Mouse (Mus musculus) limb, embryonic 12.5 days (tissue): ENCODE measurements around the gene Rbms3. TPM values are rescaled to one million over a fixed set of nuclear protein-coding genes. Genes with fewer than 3 reads are reported as not detected.
A peak's percentile ranks its signal among the peaks of the same experiment; 100 is the strongest.

Source experiments
- ATAC-seq: fragments of 200-750 bp; cut with Nextera tagmentation; 2 replicates; pipeline ENCODE4 v1.8.0; 2017; ENCODE audit warnings: low read depth, moderate TSS enrichment; ENCODE audit not compliant: insufficient number of reproducible peaks, insufficient read depth, low FRiP score, low TSS enrichment
- H3K27ac ChIP-seq: fragments of 300-500 bp; sonication (generic); 2 replicates; pipeline ENCODE4 v1.5.1; 2016; ENCODE audit warnings: mild to moderate bottlenecking, moderate library complexity
- H3K27me3 ChIP-seq: fragments of 300-500 bp; sonication (generic); 2 replicates; pipeline ENCODE4 v1.6.1; 2016; ENCODE audit warnings: mild to moderate bottlenecking, moderate library complexity
- H3K36me3 ChIP-seq: fragments of 300-500 bp; sonication (generic); 2 replicates; pipeline ENCODE4 v1.6.1; 2016; ENCODE audit warnings: mild to moderate bottlenecking, moderate library complexity
- H3K4me1 ChIP-seq: fragments of 300-500 bp; sonication (generic); replicated peaks from 2 replicates; pipeline ENCODE4 v1.6.1; 2016
- H3K4me2 ChIP-seq: fragments of 300-500 bp; sonication (generic); 2 replicates; pipeline ENCODE4 v1.6.1; 2016; ENCODE audit warnings: mild to moderate bottlenecking, moderate library complexity
- H3K4me3 ChIP-seq: fragments of 300-500 bp; sonication (generic); replicated peaks from 2 replicates; pipeline ENCODE4 v1.5.1; 2016; ENCODE audit warnings: mild to moderate bottlenecking
- H3K9ac ChIP-seq: fragments of 300-500 bp; sonication (generic); replicated peaks from 2 replicates; pipeline ENCODE4 v1.6.1; 2016; ENCODE audit warnings: mild to moderate bottlenecking, moderate library complexity
- H3K9me3 ChIP-seq: fragments of 300-500 bp; sonication (generic); 2 replicates; pipeline ENCODE4 v1.6.1; 2016; ENCODE audit warnings: mild to moderate bottlenecking, moderate library complexity
- WGBS: fragments of 180-500 bp; shearing (Covaris S2); methylation state at CpG from one replicate; pipeline ENCODE4 v1.1.7; 2016; 5-methylcytosine and 5-hydroxymethylcytosine counted together
- polyA plus RNA-seq: library from polyadenylated mRNA; unstranded; fragments of >200 nt; fragmentation: Nextera tagmentation; extraction: Ambion mirVana; gene quantifications from 2 replicates; pipeline ENCODE4 v1.2.1, GENCODE M21; 2016

Rbms3 gene
- polyA plus RNA-seq, 1 experiment from 2014 or later = 74.3 TPM

GRCm38 (mm10) chr9:117216026-117216755 lies 413.5 kb downstream of the Rbms3 start:
- WGBS = 58% methylated on average over 9 of the region's 9 CpGs
- Histone ChIP-seq H3K9ac (no peak overlapping the region), H3K36me3 (peaks cover 13% of the 10 kb centered on the region), H3K4me1 (peaks cover 28% of the 10 kb centered on the region), H3K4me3 (no peak overlapping the region), H3K4me2 (no peak overlapping the region), H3K27ac (peak overlapping the region; percentile 45), H3K9me3 (no peaks in the 10 kb centered on the region), H3K27me3 (no peaks in the 10 kb centered on the region)
- ATAC-seq = no peak

- 68% methylated on average over 4 of the region's 4 CpGs for WGBS
- Histone ChIP-seq H3K27ac (no peak overlapping the region), H3K4me3 (no peak overlapping the region), H3K27me3 (no peaks in the 10 kb centered on the region), H3K9ac (no peak overlapping the region), H3K4me2 (no peak overlapping the region), H3K4me1 (peaks cover 13% of the 10 kb centered on the region), H3K36me3 (peaks cover 13% of the 10 kb centered on the region), H3K9me3 (no peaks in the 10 kb centered on the region)
- ATAC-seq = no peak
Observed at GRCm38 (mm10) chr9:117212023-117212422, 417.7 kb downstream of the Rbms3 start.

GRCm38 (mm10) chr9:117210344-117210743 lies 419.4 kb downstream of the Rbms3 start:
- H3K4me3 ChIP-seq = no peak overlapping the region
- H3K9me3 ChIP-seq = no peaks in the 10 kb centered on the region
- ATAC-seq = no peak
- 73% methylated on average over 2 of the region's 2 CpGs for WGBS
- H3K27ac ChIP-seq = no peak overlapping the region
- H3K4me1 ChIP-seq = peaks cover 3% of the 10 kb centered on the region; the same call in 1 of the 2 replicates
- no peak overlapping the region for H3K4me2 ChIP-seq
- peaks cover 12% of the 10 kb centered on the region for H3K36me3 ChIP-seq
- H3K9ac ChIP-seq = no peak overlapping the region
- H3K27me3 ChIP-seq = no peaks in the 10 kb centered on the region

GRCm38 (mm10) chr9:117205395-117205794 lies 424.3 kb downstream of the Rbms3 start:
- H3K9me3 ChIP-seq = no peaks in the 10 kb centered on the region
- no peak overlapping the region for H3K27ac ChIP-seq
- H3K4me2 ChIP-seq = no peak overlapping the region
- H3K4me3 ChIP-seq = no peak overlapping the region
- 22% methylated on average over 6 of the region's 6 CpGs for WGBS
- H3K4me1 ChIP-seq = peaks cover 6% of the 10 kb centered on the region; the same call in 1 of the 2 replicates
- ATAC-seq = no peak
- H3K9ac ChIP-seq = no peak overlapping the region
- no peaks in the 10 kb centered on the region for H3K27me3 ChIP-seq
- no peaks in the 10 kb centered on the region for H3K36me3 ChIP-seq

- no peak overlapping the region for H3K9ac ChIP-seq
- H3K4me1 ChIP-seq = peaks cover 1% of the 10 kb centered on the region; the same call in 1 of the 2 replicates
- H3K27me3 ChIP-seq = no peaks in the 10 kb centered on the region
- H3K36me3 ChIP-seq = peaks cover 12% of the 10 kb centered on the region; the same call in 1 of the 2 replicates
- no peak overlapping the region for H3K27ac ChIP-seq
- H3K4me2 ChIP-seq = no peak overlapping the region
- no peak overlapping the region for H3K4me3 ChIP-seq
- H3K9me3 ChIP-seq = no peaks in the 10 kb centered on the region
- 89% methylated on average over 7 of the region's 7 CpGs for WGBS
- ATAC-seq = no peak
Observed at GRCm38 (mm10) chr9:117200067-117200658, 429.6 kb downstream of the Rbms3 start.

- Histone ChIP-seq H3K27me3 (no peaks in the 10 kb centered on the region), H3K4me3 (no peak overlapping the region), H3K9me3 (no peaks in the 10 kb centered on the region), H3K4me2 (no peak overlapping the region), H3K9ac (no peak overlapping the region), H3K27ac (no peak overlapping the region), H3K4me1 (peaks cover 9% of the 10 kb centered on the region), H3K36me3 (peaks cover 12% of the 10 kb centered on the region; the same call in 1 of the 2 replicates)
- 93% methylated on average over 3 of the region's 3 CpGs for WGBS
- no peak for ATAC-seq
Observed at GRCm38 (mm10) chr9:117197531-117197930, 432.2 kb downstream of the Rbms3 start.

- H3K27me3 ChIP-seq = no peaks in the 10 kb centered on the region
Observed at GRCm38 (mm10) chr9:117192565-117193540, 436.9 kb downstream of the Rbms3 start.

GRCm38 (mm10) chr9:117192093-117192492 lies 437.6 kb downstream of the Rbms3 start:
- Histone ChIP-seq H3K9me3 (no peaks in the 10 kb centered on the region), H3K4me2 (peak overlapping the region; percentile 9; the same call in 1 of the 2 replicates), H3K36me3 (peaks cover 14% of the 10 kb centered on the region), H3K4me1 (peaks cover 16% of the 10 kb centered on the region), H3K9ac (no peak overlapping the region), H3K27ac (peak overlapping the region; percentile 83), H3K4me3 (no peak overlapping the region), H3K27me3 (no peaks in the 10 kb centered on the region)
- WGBS = 39% methylated on average over 15 of the region's 15 CpGs
- ATAC-seq = peak; percentile 42; the same call in 1 of the 2 replicates

More at GRCm38 (mm10) chr9:117192565-117193540, 436.9 kb downstream of the Rbms3 start:
- H3K4me3 ChIP-seq = no peak overlapping the region
- ATAC-seq = peak; percentile 63; the same call in 1 of the 2 replicates
- peaks cover 16% of the 10 kb centered on the region for H3K4me1 ChIP-seq
- peak overlapping the region; percentile 83 for H3K27ac ChIP-seq
- no peaks in the 10 kb centered on the region for H3K9me3 ChIP-seq
- H3K36me3 ChIP-seq = peaks cover 14% of the 10 kb centered on the region
- 64% methylated on average over 14 of the region's 14 CpGs for whole genome bisulfite sequencing
- no peak overlapping the region for H3K9ac ChIP-seq
- peak overlapping the region; percentile 9; the same call in 1 of the 2 replicates for H3K4me2 ChIP-seq

GRCm38 (mm10) chr9:117188406-117188805 lies 441.3 kb downstream of the Rbms3 start:
- H3K4me1 ChIP-seq = peaks cover 16% of the 10 kb centered on the region

GRCm38 (mm10) chr9:117187116-117188034 lies 442.3 kb downstream of the Rbms3 start:
- 84% methylated on average over 15 of the region's 15 CpGs for WGBS
- H3K27ac ChIP-seq = no peak overlapping the region
- ATAC-seq = no peak

More at GRCm38 (mm10) chr9:117188406-117188805, 441.3 kb downstream of the Rbms3 start:
- H3K4me2 ChIP-seq = no peak overlapping the region
- H3K36me3 ChIP-seq = peaks cover 9% of the 10 kb centered on the region
- no peak overlapping the region for H3K9ac ChIP-seq
- H3K4me3 ChIP-seq = no peak overlapping the region
- H3K9me3 ChIP-seq = no peaks in the 10 kb centered on the region
- no peak for ATAC-seq
- H3K27me3 ChIP-seq = no peaks in the 10 kb centered on the region
- H3K27ac ChIP-seq = no peak overlapping the region
- 86% methylated on average over 3 of the region's 3 CpGs for WGBS

More at GRCm38 (mm10) chr9:117187116-117188034, 442.3 kb downstream of the Rbms3 start:
- Histone ChIP-seq H3K27me3 (no peaks in the 10 kb centered on the region), H3K4me2 (no peak overlapping the region), H3K9me3 (no peaks in the 10 kb centered on the region), H3K4me3 (no peak overlapping the region), H3K9ac (no peak overlapping the region), H3K4me1 (peaks cover 6% of the 10 kb centered on the region), H3K36me3 (peaks cover 15% of the 10 kb centered on the region)
